Mouse (Mus musculus) megakaryocyte, embryonic 14.5 days (primary cell): Measurements from ENCODE around the gene Ece2.

Experiments
- FLI1 ChIP-seq: IDR thresholded peaks from 2 replicates; pipeline ENCODE4 v1.6.1; 2012; ENCODE audit warnings: low read length, inconsistent platforms, mixed read lengths
- GATA1 ChIP-seq: IDR thresholded peaks from 3 replicates; pipeline ENCODE4 v1.6.1; 2012; ENCODE audit warnings: mixed read lengths, low read length, inconsistent platforms, borderline replicate concordance

DNA sequence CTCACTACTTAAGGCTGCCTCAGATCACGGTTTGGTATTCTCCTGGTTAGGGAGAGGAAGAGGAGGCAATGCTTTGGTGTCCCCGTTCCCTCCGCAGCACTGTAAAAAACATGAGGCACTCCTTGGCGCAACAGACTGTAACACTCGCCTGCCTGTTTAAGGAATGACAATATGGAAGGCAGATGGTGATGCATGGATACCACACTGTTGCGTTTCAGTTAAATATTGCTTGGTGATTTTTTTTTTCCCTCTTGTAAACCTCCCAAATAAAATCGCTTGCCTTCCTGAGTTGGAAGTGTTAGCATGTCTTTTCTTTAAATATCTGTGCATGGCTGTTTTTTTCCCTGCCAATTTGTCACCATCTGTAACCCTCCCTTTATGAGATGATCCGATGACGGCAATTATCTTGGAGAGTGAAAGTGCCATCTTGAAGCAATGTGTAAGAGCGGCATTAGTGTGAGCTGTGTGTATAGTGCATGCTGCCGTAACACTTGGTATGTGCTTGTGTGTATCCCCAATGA lies 697 bp upstream of the Ece2 start:
- TF ChIP-seq GATA1 (no peak), FLI1 (no peak)
